Mouse (Mus musculus): ENCODE measurements around the gene Ppp1r3f. TPM values are rescaled to one million over a fixed set of nuclear protein-coding genes. Genes with fewer than 3 reads are reported as not detected.

The Ppp1r3f gene
- polyA plus RNA-seq, 1 experiment from 2014 or later, result 1.3 TPM

- H3K27ac ChIP-seq, result peak overlapping the region; percentile 95
- peaks cover 11% of the 10 kb centered on the region; the same call in 1 of the 2 replicates for H3K9me3 ChIP-seq
- WGBS, result 33% methylated on average over 4 of the region's 6 CpGs
- peak overlapping the region; percentile 66 for H3K4me3 ChIP-seq
- DNase-seq (ENCODE audit: extremely low spot score, low spot score), result no peak
- no peaks in the 10 kb centered on the region for H3K36me3 ChIP-seq (replicated peaks)
- H3K4me1 ChIP-seq, result peaks cover 20% of the 10 kb centered on the region
- no peaks in the 10 kb centered on the region for H3K27me3 ChIP-seq (ENCODE audit: poor library complexity, severe bottlenecking)
These were observed 775 bp upstream of the Ppp1r3f start for GRCm38 (mm10) chrX:7574885-7575231.

GRCm38 (mm10) chrX:7573176-7574086 lies 652 bp downstream of the Ppp1r3f start, which contains the start of gene Foxp3:
Gene Foxp3 (plus strand): TSS chrX:7573644.
- Histone ChIP-seq H3K4me3 (peak within 1 kb of the TSS; percentile 66), H3K27ac (peak within 1 kb of the TSS; percentile 95), H3K4me1 (peaks cover 20% of the 10 kb centered on the region), H3K27me3 (ENCODE audit: poor library complexity, severe bottlenecking) (no peaks in the 10 kb centered on the region), H3K36me3 (replicated peaks) (no peaks in the 10 kb centered on the region), H3K9me3 (peaks cover 11% of the 10 kb centered on the region; the same call in 1 of the 2 replicates)
- peak; percentile 16 for DNase-seq (ENCODE audit: extremely low spot score, low spot score)
- 38% methylated on average over 69 of the region's 72 CpGs for WGBS

- Histone ChIP-seq H3K27me3 (ENCODE audit: poor library complexity, severe bottlenecking) (no peaks in the 10 kb centered on the region), H3K9me3 (peaks cover 11% of the 10 kb centered on the region; the same call in 1 of the 2 replicates), H3K36me3 (replicated peaks) (no peaks in the 10 kb centered on the region), H3K4me1 (peaks cover 20% of the 10 kb centered on the region), H3K4me3 (peak overlapping the region; percentile 66; the same call in 1 of the 2 replicates), H3K27ac (no peak overlapping the region)
- 90% methylated on average over 10 of the region's 10 CpGs for WGBS
- no peak for DNase-seq (ENCODE audit: extremely low spot score, low spot score)
These were observed 1.6 kb downstream of the Ppp1r3f start for GRCm38 (mm10) chrX:7572466-7572865.

GRCm38 (mm10) chrX:7571565-7572136 lies 2.4 kb downstream of the Ppp1r3f start:
- Histone ChIP-seq H3K9me3 (peaks cover 11% of the 10 kb centered on the region; the same call in 1 of the 2 replicates), H3K36me3 (replicated peaks) (no peaks in the 10 kb centered on the region), H3K4me1 (peaks cover 20% of the 10 kb centered on the region), H3K27ac (no peak overlapping the region), H3K4me3 (no peak overlapping the region), H3K27me3 (ENCODE audit: poor library complexity, severe bottlenecking) (no peaks in the 10 kb centered on the region)
- 95% methylated on average over 9 of the region's 9 CpGs for WGBS
- DNase-seq (ENCODE audit: extremely low spot score, low spot score), result no peak

- Histone ChIP-seq H3K4me3 (no peak overlapping the region), H3K4me1 (peaks cover 20% of the 10 kb centered on the region), H3K9me3 (peaks cover 11% of the 10 kb centered on the region; the same call in 1 of the 2 replicates), H3K27me3 (ENCODE audit: poor library complexity, severe bottlenecking) (no peaks in the 10 kb centered on the region), H3K36me3 (replicated peaks) (no peaks in the 10 kb centered on the region), H3K27ac (no peak overlapping the region)
- DNase-seq (ENCODE audit: extremely low spot score, low spot score), result no peak
- 75% methylated on average over 7 of the region's 7 CpGs for WGBS
These were observed 3.5 kb downstream of the Ppp1r3f start for GRCm38 (mm10) chrX:7570481-7571175.

- H3K4me1 ChIP-seq, result peaks cover 7% of the 10 kb centered on the region
- no peak overlapping the region for H3K27ac ChIP-seq
- no peak overlapping the region for H3K4me3 ChIP-seq
- 77% methylated on average over 9 of the region's 9 CpGs for WGBS
- H3K9me3 ChIP-seq, result no peaks in the 10 kb centered on the region
- no peak for DNase-seq (ENCODE audit: extremely low spot score, low spot score)
- H3K27me3 ChIP-seq (ENCODE audit: poor library complexity, severe bottlenecking), result no peaks in the 10 kb centered on the region
- no peaks in the 10 kb centered on the region for H3K36me3 ChIP-seq (replicated peaks)
These were observed 6.6 kb downstream of the Ppp1r3f start for GRCm38 (mm10) chrX:7567491-7567890.

- no peak overlapping the region for H3K27ac ChIP-seq
- 88% methylated on average over 6 of the region's 6 CpGs for WGBS
- no peaks in the 10 kb centered on the region for H3K36me3 ChIP-seq (replicated peaks)
- no peaks in the 10 kb centered on the region for H3K27me3 ChIP-seq (ENCODE audit: poor library complexity, severe bottlenecking)
- no peak overlapping the region for H3K4me3 ChIP-seq
- peaks cover 4% of the 10 kb centered on the region; the same call in 1 of the 2 replicates for H3K4me1 ChIP-seq
- no peak for DNase-seq (ENCODE audit: extremely low spot score, low spot score)
- H3K9me3 ChIP-seq, result no peaks in the 10 kb centered on the region
These were observed 7.7 kb downstream of the Ppp1r3f start for GRCm38 (mm10) chrX:7566352-7566751.

GRCm38 (mm10) chrX:7563076-7563475 lies 11.0 kb downstream of the Ppp1r3f start:
- H3K27ac ChIP-seq, result no peak overlapping the region
- H3K4me3 ChIP-seq, result no peak overlapping the region
- H3K4me1 ChIP-seq, result no peaks in the 10 kb centered on the region
- no peaks in the 10 kb centered on the region; the same call in 1 of the 2 replicates for H3K9me3 ChIP-seq
- peaks cover 10% of the 10 kb centered on the region; the same call in 1 of the 2 replicates for H3K36me3 ChIP-seq (replicated peaks)
- DNase-seq (ENCODE audit: extremely low spot score, low spot score), result no peak
- no peaks in the 10 kb centered on the region for H3K27me3 ChIP-seq (ENCODE audit: poor library complexity, severe bottlenecking)
- WGBS, result 27% methylated on average over 2 of the region's 2 CpGs

GRCm38 (mm10) chrX:7553474-7553873 lies 20.6 kb downstream of the Ppp1r3f start:
- no peak for DNase-seq (ENCODE audit: extremely low spot score, low spot score)
- 93% methylated on average over 4 of the region's 4 CpGs for WGBS
- Histone ChIP-seq H3K4me3 (no peak overlapping the region), H3K27me3 (ENCODE audit: poor library complexity, severe bottlenecking) (no peaks in the 10 kb centered on the region), H3K9me3 (no peaks in the 10 kb centered on the region), H3K4me1 (peaks cover 4% of the 10 kb centered on the region; the same call in 1 of the 2 replicates), H3K27ac (no peak overlapping the region), H3K36me3 (replicated peaks) (no peaks in the 10 kb centered on the region)

GRCm38 (mm10) chrX:7524961-7525360 lies 49.1 kb downstream of the Ppp1r3f start:
- WGBS, result 25% methylated on average over 3 of the region's 3 CpGs
- Histone ChIP-seq H3K4me1 (peaks cover 18% of the 10 kb centered on the region), H3K4me3 (no peak overlapping the region), H3K36me3 (replicated peaks) (no peaks in the 10 kb centered on the region), H3K27me3 (ENCODE audit: poor library complexity, severe bottlenecking) (no peaks in the 10 kb centered on the region), H3K27ac (peak overlapping the region; percentile 35; the same call in 1 of the 2 replicates), H3K9me3 (no peaks in the 10 kb centered on the region)
- DNase-seq (ENCODE audit: extremely low spot score, low spot score), result no peak

Measured in forebrain, embryonic 10.5 days (tissue).